Mouse (Mus musculus): Measurements from ENCODE around the gene Dppa5a.
"Not testable (repeated sequence)": the region's sequence is repeated elsewhere in the genome, so short reads cannot be mapped to it uniquely, and the experiment has no call there.

Dppa5a gene

DNA sequence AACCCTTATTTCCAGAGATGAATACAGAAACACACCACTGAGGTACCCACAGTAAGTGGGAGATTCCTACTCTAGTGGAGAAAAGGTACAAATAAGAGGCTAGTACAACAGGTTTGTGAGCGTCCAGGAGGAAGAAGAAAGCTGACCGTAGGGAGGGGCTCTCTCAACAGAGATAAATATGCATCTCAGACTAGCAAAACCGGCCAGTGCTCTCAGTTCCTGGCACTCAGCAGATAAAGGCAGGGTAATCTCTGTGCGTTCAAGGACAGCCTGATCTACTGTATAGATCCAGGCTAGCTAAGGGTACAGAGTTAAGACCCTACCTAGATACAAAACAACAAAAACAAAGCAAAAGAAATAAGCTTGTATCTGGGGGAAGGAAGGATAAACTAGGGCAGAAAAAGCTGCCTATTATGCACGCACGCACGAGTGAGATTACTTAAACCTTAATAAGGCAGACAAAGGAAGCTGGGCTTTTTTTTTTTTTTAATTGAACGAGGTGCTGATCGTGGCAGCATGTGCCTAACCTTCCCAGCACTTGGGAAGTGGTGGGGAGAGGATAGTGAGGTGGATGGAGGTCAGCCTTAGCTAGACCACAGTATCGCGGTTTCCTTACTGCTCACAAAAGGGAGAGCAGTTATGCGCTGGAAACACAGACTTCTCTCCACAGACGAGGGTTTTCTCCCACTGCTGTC lies 2.0 kb downstream of the Dppa5a start:
- DNase-seq (ENCODE audit: low spot score): no peak

DNA sequence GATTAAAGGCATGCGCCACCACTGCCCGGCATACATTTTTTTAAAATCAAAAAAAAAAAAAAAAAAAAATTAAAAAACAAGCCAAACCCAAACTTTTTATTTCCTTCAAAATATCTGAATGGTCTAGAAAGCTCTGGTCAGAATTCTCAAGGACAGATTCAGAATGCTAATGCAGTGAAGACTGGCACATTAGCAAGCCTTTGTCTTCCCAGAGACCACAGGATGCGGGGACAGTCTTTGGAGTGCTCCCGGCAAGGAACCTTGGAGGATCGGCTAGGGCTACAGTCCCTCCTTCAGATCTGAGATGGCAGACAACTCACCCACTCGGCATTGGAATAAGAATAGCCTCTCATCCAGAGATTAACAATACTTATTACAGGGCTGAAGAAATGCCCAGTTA lies 3.3 kb downstream of the Dppa5a start:
- DNase-seq (ENCODE audit: low spot score): no peak

DNA sequence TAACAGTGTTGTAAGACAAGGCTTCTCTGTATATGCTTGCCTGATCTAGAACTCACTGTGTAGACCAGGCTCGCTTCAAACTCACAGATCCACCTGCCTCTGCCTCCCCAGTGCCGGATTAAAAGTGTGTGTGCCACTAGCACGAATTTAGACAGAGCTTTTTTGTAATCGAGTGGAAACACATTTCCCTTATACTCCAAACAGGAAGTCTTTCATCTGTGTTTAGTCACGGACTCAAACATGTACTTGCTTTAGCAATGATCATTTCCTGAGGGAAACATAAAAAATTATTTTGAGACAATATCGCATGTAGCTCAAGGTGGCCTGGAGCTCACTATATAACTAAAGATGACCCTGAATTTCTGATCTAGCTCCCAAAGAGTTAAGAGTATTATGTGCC lies 4.6 kb downstream of the Dppa5a start:
- no peak for DNase-seq (ENCODE audit: low spot score)

DNA sequence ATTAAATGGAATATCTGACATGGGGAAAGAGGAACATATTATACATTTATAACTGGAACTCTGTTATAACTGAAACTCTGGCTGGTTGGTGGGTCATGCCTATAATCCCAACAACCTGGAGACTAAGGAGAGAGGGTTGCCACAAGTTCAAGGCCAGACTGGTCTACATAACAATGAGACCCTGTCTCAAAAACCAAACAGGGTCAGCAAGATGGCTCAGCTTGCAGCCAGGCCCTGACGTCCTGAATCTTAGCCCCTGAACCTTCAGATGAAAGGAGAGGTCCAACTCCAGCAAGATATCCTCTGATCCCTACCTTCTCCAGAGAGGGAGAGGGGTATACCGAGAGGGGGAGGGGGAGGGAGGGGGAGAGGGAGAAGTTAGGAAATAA lies 7.5 kb downstream of the Dppa5a start:
- no peak for DNase-seq (ENCODE audit: low spot score)

DNA sequence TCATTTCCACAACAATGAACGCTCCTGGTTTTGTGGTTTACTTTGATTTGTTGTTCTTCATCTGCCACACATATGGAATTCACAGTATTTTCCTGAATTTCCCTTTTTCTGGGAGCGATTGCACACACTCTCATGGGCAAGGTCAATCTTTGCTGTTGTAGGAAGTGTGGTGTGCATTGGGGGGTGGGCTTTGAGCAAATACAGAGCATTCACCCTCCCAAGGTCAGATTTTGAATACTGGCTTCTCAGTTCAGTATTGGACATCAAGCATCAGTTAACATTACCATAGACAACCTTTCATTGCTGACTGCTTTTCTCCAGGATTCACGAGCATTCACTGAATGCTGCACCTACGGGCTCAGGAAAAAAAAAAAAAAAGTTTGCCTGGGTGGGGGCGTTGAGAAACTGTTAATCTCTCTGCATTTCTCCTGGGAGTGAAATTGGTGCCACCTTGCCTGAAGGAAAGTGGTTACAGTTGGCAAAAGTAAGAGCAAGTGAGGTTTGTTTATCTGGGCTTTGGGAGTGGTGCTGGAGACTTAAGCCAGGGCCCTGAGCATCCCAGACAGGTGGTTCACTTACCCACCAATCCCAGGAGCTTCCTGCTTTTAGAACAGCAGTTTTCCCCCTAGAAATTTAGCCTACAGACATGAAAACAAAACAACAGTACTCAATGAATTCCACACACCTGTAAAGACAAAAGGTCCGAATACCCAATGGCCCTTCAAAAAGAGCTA lies 8.1 kb downstream of the Dppa5a start:
- no peak for DNase-seq (ENCODE audit: low spot score)

DNA sequence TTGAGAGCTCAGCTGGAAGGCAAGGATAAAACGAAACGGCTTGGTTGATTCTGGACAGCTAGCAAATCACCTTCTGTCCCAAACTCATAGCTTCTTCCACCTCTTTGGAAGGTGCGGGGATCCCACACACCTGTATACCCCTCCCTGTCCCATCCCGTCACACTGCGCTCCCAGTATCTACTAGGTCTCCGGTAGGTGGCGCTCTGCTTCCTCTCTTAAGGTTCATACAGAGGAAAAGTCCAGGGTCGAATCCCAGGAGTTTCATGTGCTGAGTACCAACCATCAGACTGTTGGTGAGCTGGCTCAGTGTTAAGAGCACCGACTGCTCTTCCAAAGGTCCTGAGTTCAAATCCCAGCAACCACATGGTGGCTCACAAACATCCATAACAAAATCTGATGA lies 9.9 kb downstream of the Dppa5a start:
- DNase-seq (ENCODE audit: low spot score): peak; percentile 59

DNA sequence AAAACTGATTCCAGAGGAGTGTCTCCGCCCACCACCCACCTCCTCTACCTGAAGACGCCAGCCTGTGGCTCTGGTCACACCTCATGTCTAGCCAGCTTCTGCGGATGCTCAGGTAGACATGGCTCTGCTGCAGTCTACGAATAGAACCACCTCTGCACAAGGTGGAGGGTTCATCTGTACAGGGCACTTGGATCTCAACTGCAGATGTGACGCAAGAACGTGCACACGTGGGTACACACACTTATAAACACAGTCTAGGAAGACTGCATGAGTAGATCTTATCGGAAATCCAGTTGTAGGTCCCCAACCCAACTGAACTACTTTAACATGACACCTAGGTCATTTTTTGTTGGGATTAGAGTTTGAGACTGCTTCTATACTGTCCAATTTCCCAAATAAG lies 12.4 kb downstream of the Dppa5a start, which contains the start of gene Gsta2:
Gene Gsta2 (minus strand): TSS at position 178 of the 400 bp plus-strand sequence.
- DNase-seq (ENCODE audit: low spot score): no peak

DNA sequence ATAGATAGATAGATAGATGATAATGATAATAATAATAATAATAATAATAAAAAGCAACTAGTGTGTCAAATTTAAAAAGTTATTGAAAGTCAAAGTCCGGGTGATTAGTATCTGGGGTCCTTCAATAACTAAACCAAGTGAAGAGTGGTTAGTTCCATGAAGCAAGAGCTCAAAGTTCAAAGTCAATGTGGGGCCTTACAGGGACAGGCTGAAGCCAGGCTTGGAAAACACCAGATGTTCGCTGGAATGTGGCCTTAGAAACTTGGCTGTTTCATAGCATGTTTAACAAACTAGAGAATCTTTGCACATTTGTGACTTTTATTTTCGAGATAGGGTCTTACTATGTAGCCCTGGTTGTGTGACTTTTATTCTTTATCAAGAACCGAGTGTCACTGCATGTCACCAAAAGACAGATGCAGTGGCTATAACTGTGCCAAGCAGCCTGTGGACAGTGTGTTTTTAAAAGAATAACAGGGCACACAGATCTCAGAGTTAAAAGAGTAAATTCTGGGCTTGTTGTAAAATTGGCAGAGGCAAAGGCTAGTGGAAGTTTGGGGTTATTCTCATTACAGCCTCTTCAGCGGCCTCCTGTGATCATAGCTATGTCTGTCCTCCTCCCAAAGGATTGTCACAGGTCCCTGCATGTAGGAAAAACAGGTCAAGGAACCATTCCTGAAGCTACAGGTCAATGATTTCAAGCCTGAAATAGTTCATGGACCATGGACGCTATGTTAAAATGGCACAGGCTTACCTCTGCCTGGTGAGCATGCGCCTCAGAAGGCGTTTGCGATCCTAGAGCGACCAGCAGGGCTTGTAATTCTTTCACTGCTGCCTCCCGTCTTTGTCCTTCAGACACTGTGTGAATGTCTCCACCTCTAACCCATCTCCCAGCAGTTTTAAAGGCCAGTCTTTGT lies 13.1 kb downstream of the Dppa5a start:
- DNase-seq (ENCODE audit: low spot score): no peak

DNA sequence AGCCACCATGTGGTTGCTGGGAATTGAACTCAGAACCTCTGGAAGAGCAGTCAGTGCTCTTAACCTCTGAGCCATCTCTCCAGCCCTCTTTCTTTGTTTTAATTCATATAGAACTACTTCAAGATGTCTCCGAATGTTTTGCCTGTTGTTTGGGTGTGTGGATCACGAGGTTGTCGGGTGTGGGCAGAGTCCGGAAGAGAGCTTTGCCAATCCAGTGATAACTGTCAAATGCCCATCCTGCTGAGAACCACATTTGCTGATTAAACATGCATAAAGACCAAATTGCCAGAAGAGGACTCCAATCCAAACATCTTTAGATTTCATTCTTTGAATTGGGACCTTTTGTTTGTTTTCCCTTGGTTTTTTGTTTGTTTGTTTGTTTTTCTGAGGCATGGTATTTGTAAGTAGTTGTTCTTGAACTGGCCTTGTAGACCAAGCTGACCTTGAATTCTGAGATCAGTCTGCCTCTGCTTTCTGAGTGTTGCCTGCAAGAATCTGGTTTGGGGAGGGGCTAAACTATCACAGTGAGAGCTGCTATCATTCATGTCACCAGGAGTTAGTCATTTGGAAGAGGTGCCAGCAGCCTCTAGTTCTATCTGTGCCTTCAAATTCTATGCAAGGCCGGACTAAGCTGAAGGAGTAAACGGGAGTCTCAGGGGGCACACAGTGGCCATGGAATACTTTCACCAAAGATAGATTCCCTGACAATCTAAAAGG lies 16.3 kb downstream of the Dppa5a start:
- DNase-seq (ENCODE audit: low spot score): no peak

DNA sequence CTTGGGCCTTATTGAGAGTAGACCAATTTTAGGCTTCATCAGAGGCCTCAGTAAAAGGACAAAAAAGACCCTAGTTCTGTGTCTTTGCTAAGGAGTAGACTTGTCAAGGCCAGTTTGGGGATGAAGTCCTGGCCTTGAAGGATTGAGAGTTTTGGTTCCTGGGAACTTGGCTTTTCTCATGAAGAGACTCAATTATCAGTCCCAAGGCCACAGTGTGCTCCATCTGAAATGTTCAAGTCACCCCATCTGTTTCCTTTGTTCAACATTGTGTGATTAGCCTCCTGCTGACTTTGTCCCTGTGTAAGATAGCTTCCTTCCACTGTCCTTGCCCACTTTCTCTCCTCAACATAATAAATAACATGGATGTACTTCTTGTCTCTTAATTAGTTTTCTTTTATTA lies 18.0 kb downstream of the Dppa5a start:
- DNase-seq (ENCODE audit: low spot score): not testable (repeated sequence)

DNA sequence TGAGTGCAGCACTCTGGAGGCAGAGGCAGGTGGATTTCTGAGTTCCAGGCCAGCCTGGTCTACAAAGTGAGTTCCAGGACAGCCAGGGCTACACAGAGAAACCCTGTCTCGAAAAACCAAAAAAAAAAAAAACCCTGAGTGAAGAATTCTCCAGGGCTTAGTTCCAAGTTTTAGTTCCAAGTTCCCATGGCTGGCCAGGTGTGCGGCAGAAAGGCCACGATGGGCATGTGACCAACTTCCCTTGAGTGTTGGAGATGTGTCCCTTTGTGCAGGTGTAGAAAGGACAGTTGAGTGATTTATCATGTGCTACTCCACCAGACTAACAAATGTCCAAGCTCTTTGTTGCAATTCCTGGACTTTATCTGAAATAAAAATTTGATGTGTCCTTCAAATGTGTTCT lies 18.8 kb downstream of the Dppa5a start:
- not testable (repeated sequence) for DNase-seq (ENCODE audit: low spot score)

DNA sequence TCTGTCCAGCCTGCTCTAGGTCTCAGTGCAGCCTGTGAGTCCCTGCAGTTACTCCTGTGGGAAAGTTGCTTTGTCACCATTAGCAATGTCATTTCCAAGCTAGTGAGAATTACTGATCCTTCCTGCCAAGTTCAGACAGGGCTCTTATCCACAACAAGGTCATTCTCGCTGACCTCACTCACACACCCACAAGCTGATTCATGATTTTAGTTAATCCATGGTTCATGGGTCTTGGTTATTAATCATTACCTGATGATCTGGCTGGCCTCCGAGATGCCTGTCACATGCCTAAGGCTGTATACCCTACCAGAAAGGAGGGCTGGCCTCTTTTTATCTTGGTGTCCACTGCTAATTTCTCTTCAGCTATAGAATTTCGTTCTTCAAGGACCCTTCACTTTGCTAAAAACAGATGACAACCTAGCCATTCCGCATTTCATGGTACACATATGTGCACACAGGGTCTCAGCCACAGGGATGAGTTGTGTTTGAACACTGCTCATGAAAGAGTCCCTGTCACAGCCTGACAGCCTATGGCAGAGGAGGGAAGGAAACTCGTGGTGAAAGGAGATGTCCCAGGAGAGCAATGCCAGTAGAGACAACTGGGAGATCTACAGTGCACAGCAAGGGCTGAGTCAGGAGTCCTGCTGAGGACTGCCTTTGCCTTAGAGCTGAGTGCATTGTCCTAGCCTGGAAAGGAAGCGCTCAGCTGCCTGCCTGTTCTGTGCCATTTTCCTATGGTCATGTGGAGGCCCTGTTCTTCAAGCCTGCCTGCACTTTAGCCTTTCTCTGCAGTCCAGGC lies 19.6 kb downstream of the Dppa5a start:
- not testable (repeated sequence) for DNase-seq (ENCODE audit: low spot score)

DNA sequence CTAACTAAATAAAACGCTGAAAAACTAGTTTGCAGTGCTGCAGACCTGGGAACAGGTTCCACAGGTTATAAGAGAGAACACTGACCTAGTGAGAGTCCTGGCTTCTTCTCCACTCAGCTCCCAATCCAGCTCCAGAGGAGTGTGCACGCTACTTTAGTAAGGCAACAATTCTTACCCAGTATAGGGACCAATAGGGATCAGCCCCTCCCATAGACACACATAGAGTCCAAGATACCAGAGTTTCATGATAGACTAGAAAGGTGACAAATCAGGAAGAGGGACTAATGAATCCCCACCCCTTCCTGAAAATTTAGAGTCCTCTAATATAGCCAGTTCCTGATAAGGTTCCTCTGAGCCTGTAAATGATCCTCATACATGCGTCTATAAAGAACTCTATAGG lies 21.0 kb downstream of the Dppa5a start:
- DNase-seq (ENCODE audit: low spot score): no peak

DNA sequence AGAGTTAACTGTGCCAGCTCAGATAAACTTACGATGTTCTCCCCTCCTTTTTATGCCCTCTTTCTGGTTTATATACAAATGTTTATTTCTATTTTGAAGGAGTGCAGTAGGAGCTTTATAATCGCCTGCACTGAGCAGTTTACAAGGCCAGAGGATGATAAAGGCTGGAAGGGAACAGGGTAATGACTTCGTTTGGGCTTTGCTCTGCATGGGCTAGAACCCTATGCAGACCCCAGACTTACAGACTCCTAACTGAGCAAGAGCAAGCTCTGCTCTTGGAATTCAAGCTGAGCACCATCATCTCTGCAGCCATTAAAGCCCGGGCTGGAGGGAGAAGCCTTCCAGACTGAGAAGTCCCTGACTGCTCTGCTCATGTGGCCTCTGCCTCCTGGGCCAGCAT lies 22.7 kb downstream of the Dppa5a start:
- not testable (repeated sequence) for DNase-seq (ENCODE audit: low spot score)

DNA sequence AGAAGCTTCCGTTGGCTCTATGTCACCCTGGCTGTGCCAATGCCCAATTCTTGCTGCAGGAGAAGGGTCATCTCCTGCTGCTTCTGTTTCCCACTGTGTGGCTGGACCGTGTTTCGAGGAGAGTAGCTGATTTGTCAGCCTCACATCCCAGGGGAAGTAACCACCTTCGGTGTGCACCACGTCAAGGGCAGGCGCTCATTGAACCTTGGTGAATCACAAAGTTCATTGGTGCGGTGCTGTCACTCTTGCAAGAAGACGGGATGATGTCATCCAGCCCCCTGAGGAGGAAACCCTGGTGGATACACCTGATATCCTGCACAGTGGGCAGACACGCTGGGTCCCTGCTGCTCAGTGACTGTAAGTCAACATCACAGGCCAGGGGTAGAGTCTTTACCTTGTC lies 24.9 kb downstream of the Dppa5a start:
- not testable (repeated sequence) for DNase-seq (ENCODE audit: low spot score)

DNA sequence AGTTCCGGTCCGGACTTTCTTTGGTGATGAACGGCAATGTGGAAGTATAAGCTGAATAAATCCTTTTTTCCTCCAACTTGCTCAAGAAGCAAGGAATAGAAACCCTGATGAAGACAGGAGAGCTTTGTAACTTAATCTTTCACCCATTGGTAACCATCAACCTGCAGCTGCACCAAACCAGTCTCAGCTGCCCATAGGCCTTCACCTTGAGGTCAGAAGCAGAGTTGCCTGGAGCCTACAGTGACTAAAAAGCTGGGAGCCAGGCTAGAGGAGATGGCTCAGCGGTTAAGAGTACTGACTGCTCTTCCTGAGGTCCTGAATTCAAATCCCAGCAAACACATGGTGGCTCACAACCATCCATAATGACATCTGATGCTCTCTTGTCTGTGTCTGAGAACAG lies 25.5 kb downstream of the Dppa5a start:
- not testable (repeated sequence) for DNase-seq (ENCODE audit: low spot score)

DNA sequence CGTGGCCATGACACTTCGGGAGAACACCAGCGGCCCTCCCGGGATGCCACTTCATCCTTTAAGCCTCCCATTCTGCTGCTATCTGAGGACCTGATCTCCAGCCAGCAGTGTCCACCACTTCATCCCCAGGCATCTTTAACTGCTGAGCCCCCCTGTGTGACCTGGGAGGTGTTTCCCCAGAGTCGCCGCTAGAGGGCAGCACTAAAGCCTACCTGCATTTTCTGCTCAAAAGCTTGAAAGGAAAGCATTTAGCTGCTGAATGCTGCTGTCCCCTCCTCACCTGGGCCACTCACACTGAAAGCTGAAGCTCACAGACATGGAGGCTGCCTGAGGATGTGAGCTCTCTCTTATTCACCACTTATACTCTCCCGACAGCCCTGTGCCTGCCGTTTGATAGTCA lies 27.7 kb downstream of the Dppa5a start:
- DNase-seq (ENCODE audit: low spot score): peak; percentile 43

DNA sequence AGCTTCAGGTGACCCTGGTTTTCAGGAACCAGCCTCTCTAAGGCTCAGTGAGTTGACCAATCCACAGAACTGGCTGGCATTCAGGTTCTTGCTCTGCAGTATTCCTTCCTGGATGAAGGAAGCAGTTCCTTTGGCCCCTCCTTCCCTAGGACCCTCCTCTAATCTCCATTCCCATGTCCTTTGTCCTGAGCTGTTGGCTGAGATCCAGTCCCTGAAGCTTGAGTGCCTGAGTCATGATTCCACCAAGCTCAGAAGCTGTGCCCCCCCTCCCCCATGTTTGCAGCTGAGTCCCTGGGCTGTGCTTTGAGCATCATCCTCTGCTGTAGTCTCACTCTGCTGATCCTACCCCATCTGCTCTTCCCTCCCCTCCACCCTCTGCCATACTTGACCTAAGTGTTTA lies 30.9 kb downstream of the Dppa5a start:
- DNase-seq (ENCODE audit: low spot score): not testable (repeated sequence)

DNA sequence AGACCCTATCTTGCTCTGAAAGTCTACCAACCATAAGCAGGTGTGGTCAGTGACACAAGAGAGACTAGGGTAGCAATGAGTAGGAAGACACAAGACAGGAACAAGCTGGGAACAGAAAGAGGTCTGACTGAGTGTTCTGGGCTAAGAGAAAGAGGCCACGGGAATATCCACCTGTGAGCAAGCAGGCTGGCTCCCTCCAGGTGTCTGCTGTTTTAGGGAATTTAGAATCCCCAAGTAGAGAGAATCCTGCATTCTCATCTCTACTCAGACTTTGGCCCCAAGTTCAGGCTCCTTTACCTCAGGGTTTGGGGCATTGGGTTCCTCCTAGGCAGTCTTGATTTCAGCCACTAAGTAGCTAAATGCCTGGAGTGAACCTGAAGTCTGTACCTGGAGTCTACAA lies 40.7 kb downstream of the Dppa5a start, which contains the start of gene Omt2b:
Gene Omt2b (plus strand): TSS at position 301 of the 400 bp plus-strand sequence.
- not testable (repeated sequence) for DNase-seq (ENCODE audit: low spot score)

DNA sequence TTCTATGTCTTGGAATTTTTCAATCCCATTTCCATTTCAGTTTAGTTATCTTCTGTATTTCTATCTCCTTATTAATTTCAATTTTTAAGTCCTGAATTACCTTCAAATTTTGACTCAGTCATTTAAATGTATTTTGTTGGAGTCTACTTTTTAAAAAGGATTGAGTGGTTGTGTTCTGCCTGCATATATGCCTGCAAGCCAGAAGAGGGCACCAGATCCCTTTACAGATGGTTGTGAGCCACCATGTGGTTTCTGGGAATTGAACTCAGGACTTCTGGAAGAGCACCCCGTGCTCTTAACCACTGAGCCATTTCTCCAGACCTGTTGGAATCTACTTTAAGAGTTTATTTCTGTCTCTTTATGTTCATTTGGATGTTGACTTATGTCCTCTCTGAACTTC lies 48.5 kb downstream of the Dppa5a start:
- DNase-seq (ENCODE audit: low spot score): no peak

All from ovary, postnatal 36 days (tissue).